Mouse (Mus musculus) limb, embryonic 14.5 days (tissue): Measurements from ENCODE around the gene Fkbp7. TPM values are rescaled to one million over a fixed set of nuclear protein-coding genes. Genes with fewer than 3 reads are reported as not detected.

Experiments
- ATAC-seq: fragments of 200-750 bp; cut with Nextera tagmentation; 2 replicates; pipeline ENCODE4 v1.8.0; 2017; ENCODE audit warnings: low read depth, moderate number of reproducible peaks, moderate TSS enrichment; ENCODE audit not compliant: low FRiP score
- DNase-seq: peaks from one replicate; pipeline ENCODE4 v3.0.0-alpha.2; 2015; ENCODE audit warnings: low spot score
- H3K27ac ChIP-seq: fragments of 300-500 bp; sonication (generic); replicated peaks from 2 replicates; pipeline ENCODE4 v1.5.1; 2014; ENCODE audit warnings: low read depth, mild to moderate bottlenecking, low read length, moderate library complexity, mixed read lengths
- H3K27me3 ChIP-seq: fragments of 300-500 bp; sonication (generic); 2 replicates; pipeline ENCODE4 v1.6.1; 2014; ENCODE audit warnings: low read length, mixed read lengths; ENCODE audit not compliant: control insufficient read depth, insufficient read depth
- H3K36me3 ChIP-seq: fragments of 300-500 bp; sonication (generic); 2 replicates; pipeline ENCODE4 v1.6.1; 2014; ENCODE audit warnings: mild to moderate bottlenecking, low read length, moderate library complexity, mixed read lengths; ENCODE audit not compliant: control insufficient read depth, insufficient read depth
- H3K4me1 ChIP-seq: fragments of 300-500 bp; sonication (generic); 2 replicates; pipeline ENCODE4 v1.6.1; 2014; ENCODE audit warnings: antibody characterized with exemption, low read length, mixed read lengths; ENCODE audit not compliant: control insufficient read depth, insufficient read depth
- H3K4me2 ChIP-seq: fragments of 300-500 bp; sonication (generic); replicated peaks from 2 replicates; pipeline ENCODE4 v1.6.1; 2014; ENCODE audit warnings: low read depth, mild to moderate bottlenecking, low read length, moderate library complexity; ENCODE audit not compliant: severe bottlenecking
- H3K4me3 ChIP-seq: fragments of 300-500 bp; sonication (generic); replicated peaks from 2 replicates; pipeline ENCODE4 v1.5.1; 2014; ENCODE audit warnings: low read length
- H3K9ac ChIP-seq: fragments of 300-500 bp; sonication (generic); 2 replicates; pipeline ENCODE4 v1.6.1; 2014; ENCODE audit warnings: mild to moderate bottlenecking, low read depth, low read length, moderate library complexity; ENCODE audit not compliant: severe bottlenecking
- H3K9me3 ChIP-seq: fragments of 300-500 bp; sonication (generic); 2 replicates; pipeline ENCODE4 v1.6.1; 2016; ENCODE audit warnings: low read length; ENCODE audit not compliant: control insufficient read depth
- POLR2A ChIP-seq: fragments of 200-500 bp; IDR thresholded peaks from 2 replicates; pipeline ENCODE4 v1.8.0; 2012; ENCODE audit warnings: inconsistent platforms, mild to moderate bottlenecking, moderate library complexity, borderline replicate concordance; ENCODE audit not compliant: insufficient read depth, insufficient read length; ENCODE audit errors: extremely low read depth
- WGBS: fragments of 180-500 bp; shearing (Covaris S2); extraction: QIAGEN DNeasy Blood & Tissue Kit; methylation state at CpG from one replicate; pipeline ENCODE4 v1.1.7; 2014; 5-methylcytosine and 5-hydroxymethylcytosine counted together
- polyA plus RNA-seq, 2 experiments: library from polyadenylated mRNA; depleted of rRNA in 1 of 2; stranded (reverse) in 1 of 2; unstranded in 1 of 2; fragments of >200 nt; fragmentation: Nextera tagmentation in 1 of 2; extraction: Ambion mirVana in 1 of 2; gene quantifications; 2 replicates each; pipeline versions ENCODE4 v1.2.1 to v1.2.3; 2012 to 2014

Gene Fkbp7
- polyA plus RNA-seq, 2 experiments, result 102 to 151 TPM

DNA sequence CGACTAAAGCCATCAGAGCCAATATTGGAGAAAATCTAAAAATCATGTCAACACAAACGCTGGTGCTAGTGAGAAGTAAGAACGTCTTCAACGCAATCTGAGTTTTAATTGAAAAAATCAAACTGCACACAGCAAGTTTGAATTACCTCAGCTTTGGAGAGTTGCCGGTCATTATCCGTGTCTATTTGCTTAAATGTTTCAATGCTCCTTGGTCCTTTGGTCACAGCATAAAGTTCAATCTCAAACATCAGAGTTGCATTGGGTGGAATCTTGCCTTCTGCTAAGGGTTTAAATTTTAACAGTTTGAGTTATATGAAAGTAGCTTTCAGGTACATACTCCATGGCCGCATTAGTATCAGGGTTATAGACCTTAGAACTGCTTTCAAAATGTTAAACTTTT is 7.4 kb downstream of the Fkbp7 start:
- H3K36me3 ChIP-seq, result peaks cover 57% of the 10 kb centered on the region
- H3K27ac ChIP-seq, result no peak overlapping the region
- TF ChIP-seq POLR2A, result no peak
- no peak overlapping the region for H3K9ac ChIP-seq
- no peaks in the 10 kb centered on the region for H3K9me3 ChIP-seq
- H3K27me3 ChIP-seq, result no peaks in the 10 kb centered on the region
- DNase-seq (no peak), ATAC-seq (no peak)
- 95% methylated on average over 7 of the region's 7 CpGs for WGBS
- H3K4me2 ChIP-seq, result no peak overlapping the region
- no peaks in the 10 kb centered on the region for H3K4me1 ChIP-seq
- H3K4me3 ChIP-seq, result no peak overlapping the region

DNA sequence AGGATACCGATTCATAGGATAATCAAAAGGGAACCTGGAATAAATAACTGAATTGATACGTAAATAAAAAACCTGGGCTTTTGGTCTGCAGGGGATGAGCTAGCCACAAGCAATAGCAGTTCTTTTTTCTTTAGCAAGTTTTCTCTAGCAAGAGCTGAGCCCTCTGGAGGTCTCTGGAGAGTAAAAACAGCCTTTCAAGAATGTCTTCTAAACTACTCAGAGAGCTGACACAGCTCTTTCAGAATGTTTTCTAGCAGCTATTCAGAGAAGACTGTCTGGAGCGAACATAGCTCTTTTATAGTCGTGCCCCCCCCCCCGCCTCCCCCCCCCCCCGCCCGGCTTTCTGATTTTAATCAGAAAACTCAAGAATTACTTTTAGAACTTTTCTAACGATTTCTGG is 13.5 kb downstream of the Fkbp7 start:
- H3K4me2 ChIP-seq, result no peak overlapping the region
- no peaks in the 10 kb centered on the region for H3K9me3 ChIP-seq
- no peak overlapping the region for H3K4me3 ChIP-seq
- TF ChIP-seq POLR2A, result no peak
- H3K27ac ChIP-seq, result no peak overlapping the region
- no peaks in the 10 kb centered on the region for H3K27me3 ChIP-seq
- peaks cover 25% of the 10 kb centered on the region for H3K36me3 ChIP-seq
- DNase-seq (peak; percentile 54), ATAC-seq (no peak)
- 41% methylated on average over 5 of the region's 8 CpGs for WGBS
- H3K9ac ChIP-seq, result no peak overlapping the region
- H3K4me1 ChIP-seq, result peaks cover 4% of the 10 kb centered on the region; the same call in 1 of the 2 replicates

DNA sequence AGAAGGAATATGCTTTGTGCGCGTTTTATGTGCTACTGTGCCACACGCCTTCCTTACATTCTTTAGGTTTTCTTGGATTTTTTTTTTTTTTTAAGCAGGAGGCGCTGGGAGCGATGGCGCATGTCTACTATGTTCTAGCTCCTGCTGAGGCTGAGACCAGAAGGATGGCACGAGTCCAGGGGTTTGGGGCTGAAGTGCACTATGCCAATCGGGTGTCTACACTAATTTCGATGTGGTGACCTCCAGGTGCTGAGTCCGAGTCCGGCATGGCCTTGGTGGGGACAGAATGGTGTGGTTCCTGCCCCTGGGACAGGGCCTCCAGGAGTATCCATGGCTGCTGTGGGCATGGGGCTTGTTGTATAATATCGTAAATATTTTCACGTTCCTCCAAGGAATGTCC is 14.4 kb downstream of the Fkbp7 start:
- ATAC-seq (no peak), DNase-seq (no peak)
- Histone ChIP-seq H3K4me2 (no peak overlapping the region), H3K4me3 (no peak overlapping the region), H3K4me1 (peaks cover 4% of the 10 kb centered on the region; the same call in 1 of the 2 replicates), H3K9me3 (no peaks in the 10 kb centered on the region), H3K36me3 (peaks cover 16% of the 10 kb centered on the region), H3K27me3 (no peaks in the 10 kb centered on the region), H3K27ac (no peak overlapping the region), H3K9ac (no peak overlapping the region)
- WGBS, result 71% methylated on average over 13 of the region's 13 CpGs
- no peak for TF ChIP-seq POLR2A

DNA sequence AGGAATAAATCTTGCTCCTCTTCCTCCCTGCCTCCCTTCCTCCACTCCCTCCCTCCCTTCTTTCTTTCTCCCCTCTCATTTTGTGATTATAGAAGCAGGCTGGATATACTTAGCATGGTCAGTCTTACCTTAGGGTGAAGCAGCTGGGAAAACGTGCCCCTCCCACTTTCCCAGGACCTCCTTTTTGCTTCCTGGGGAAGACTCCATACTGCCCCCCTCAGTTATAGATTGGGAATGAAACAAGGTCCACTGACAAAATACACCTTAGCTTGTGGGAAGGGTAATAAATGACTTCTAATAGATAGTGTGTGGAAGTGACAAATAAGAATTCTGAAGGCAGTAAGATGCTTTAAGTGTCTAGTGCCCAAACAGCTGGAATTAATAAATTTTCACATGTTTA is 16.9 kb downstream of the Fkbp7 start:
- Histone ChIP-seq H3K9ac (no peak overlapping the region), H3K4me2 (no peak overlapping the region), H3K4me1 (peaks cover 4% of the 10 kb centered on the region; the same call in 1 of the 2 replicates), H3K27me3 (no peaks in the 10 kb centered on the region), H3K4me3 (no peak overlapping the region), H3K36me3 (no peaks in the 10 kb centered on the region), H3K27ac (no peak overlapping the region), H3K9me3 (no peaks in the 10 kb centered on the region)
- ATAC-seq (no peak), DNase-seq (no peak)
- no peak for TF ChIP-seq POLR2A
- 10% methylated on average over 1 of the region's 1 CpGs for WGBS

DNA sequence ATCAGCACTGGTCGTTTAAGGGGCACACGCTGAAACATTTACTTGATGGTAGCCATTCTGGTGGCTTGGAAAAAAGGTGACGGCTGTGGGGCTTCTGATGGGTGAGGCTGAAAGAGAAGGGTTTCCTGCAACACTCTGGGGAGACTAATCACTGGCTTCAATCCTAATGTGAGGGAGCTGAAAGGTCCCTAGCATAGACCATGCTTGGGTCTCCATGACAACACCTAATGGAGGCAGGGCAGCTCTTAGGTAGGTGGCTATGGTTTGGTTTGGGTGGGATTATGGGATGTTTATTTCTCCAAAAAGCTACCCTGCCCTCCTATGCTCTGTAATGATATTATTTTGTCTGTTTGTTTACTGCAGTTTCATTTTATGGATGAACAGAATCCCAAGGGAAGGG is 17.5 kb downstream of the Fkbp7 start:
- Histone ChIP-seq H3K9me3 (no peaks in the 10 kb centered on the region), H3K36me3 (no peaks in the 10 kb centered on the region), H3K4me2 (no peak overlapping the region), H3K4me3 (no peak overlapping the region), H3K27me3 (no peaks in the 10 kb centered on the region), H3K27ac (no peak overlapping the region), H3K4me1 (peaks cover 4% of the 10 kb centered on the region; the same call in 1 of the 2 replicates), H3K9ac (no peak overlapping the region)
- no peak for TF ChIP-seq POLR2A
- DNase-seq (no peak), ATAC-seq (no peak)
- 77% methylated on average over 3 of the region's 3 CpGs for WGBS

DNA sequence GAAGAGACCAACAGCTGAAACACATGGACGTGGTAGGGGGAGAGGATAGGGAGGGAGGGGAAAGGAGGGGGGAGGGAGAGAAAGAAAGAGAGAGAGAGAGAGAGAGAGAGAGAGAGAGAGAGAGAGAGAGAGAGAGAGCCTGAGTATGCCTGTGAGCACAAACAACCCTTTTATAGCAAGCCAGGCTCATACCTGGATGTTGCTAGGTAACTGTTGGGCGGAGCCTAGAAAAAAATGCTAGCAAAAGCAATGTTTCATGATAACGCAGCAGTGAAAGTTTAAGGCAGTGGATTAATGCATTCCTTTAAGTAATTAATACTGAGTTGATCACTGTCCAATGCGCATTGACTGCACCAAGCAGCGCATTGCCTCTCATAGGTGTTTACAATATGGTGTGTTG is 18.3 kb downstream of the Fkbp7 start:
- Histone ChIP-seq H3K36me3 (no peaks in the 10 kb centered on the region), H3K4me1 (peaks cover 4% of the 10 kb centered on the region; the same call in 1 of the 2 replicates), H3K4me3 (no peak overlapping the region), H3K9ac (no peak overlapping the region), H3K27me3 (no peaks in the 10 kb centered on the region), H3K4me2 (no peak overlapping the region), H3K27ac (no peak overlapping the region), H3K9me3 (no peaks in the 10 kb centered on the region)
- ATAC-seq, result no peak
- TF ChIP-seq POLR2A, result no peak
- 75% methylated on average over 5 of the region's 5 CpGs for WGBS
- DNase-seq, result no peak
